Mouse (Mus musculus): Measurements from ENCODE around the gene Midn.

- no peak for TF ChIP-seq POLR2A (IDR thresholded peaks at IDR 0.05; ENCODE audit: low read depth, low read length)
- TF ChIP-seq CTCF (IDR thresholded peaks at IDR 0.05; ENCODE audit: borderline replicate concordance, insufficient read depth, low read length), result no peak
Measured at GRCm38 (mm10) chr10:80160455-80161371, 12.6 kb downstream of the Midn start.
